Mouse (Mus musculus): ENCODE results near the gene Fezf1. TPM values are rescaled to one million over a fixed set of nuclear protein-coding genes. Genes with fewer than 3 reads are reported as not detected.
A peak's percentile ranks its signal among the peaks of the same experiment; 100 is the strongest.

Gene Fezf1
- not detected for total RNA-seq (2021)

DNA sequence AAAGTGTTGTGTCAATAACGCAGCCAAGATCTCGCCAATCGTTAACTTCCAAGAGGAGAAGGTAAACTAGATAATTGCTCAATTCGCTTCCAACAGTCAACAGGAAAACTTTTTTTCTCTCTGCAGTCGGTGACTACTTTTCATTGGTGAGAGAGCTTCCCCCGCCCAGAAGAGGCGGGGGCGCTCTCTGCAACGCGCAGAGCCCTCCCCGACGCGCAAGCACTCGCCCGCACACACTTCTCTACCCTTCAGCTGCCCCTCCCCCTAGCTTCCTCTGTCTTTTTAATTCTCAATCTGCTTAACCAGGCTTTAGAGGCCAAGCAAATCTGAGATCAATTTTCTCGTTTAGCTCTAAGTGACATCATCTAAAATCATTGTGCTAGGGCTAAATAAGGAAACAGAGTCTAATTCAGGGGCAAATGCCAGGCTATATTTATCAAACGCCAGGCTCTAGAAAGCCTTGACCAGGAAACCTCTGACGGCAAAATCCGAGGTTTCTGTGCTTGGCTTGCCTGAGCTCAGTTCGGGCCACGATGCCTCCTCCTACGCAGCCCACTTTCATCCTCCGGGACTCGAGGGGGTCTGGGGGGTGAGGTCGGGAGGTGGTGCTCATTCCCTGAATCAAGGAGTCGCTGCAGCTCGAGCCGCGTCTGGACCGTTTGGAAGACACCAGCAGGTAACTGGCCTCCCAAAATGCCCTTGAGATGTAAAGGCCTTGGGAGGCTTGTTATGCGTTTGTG is at the start of gene Fezf1:
TSS of gene Fezf1 (minus strand) at position 50 of the 740 bp plus-strand sequence.
- peak in 1 of 2 experiments; percentile 4 for DNase-seq
- intact Hi-C loops (cut with DNase I): no loop called here

DNA sequence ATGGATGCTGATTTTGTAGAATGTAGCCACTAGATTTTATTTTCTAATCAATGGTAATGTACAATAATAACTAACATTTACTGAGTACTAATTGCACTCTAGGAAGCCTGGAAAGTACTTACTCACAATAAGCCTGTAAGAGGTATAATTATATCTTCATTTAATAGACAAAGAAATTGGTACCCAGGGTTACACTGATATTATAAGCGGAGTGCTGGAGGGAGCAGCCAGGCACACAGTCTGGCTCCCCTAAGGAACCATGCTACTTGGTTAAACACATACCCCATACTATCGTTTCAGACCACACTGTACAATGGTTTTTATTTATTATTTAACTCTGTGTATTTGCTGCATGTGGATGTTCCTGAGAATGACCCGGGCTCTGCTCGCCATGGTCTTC is 46.5 kb upstream of the Fezf1 start:
- no peak for DNase-seq
- intact Hi-C loops (cut with DNase I): no loop called here

- no peak for DNase-seq
These were observed 40.6 kb upstream of the Fezf1 start for GRCm38 (mm10) chr6:23288752-23289151.

GRCm38 (mm10) chr6:23281514-23281820 is 33.3 kb upstream of the Fezf1 start:
- no peak for DNase-seq
- intact Hi-C loops (cut with DNase I): no loop called here

More at GRCm38 (mm10) chr6:23288752-23289151, 40.6 kb upstream of the Fezf1 start:
- intact Hi-C loops (cut with DNase I): no loop called here

GRCm38 (mm10) chr6:23280811-23281513 is 32.8 kb upstream of the Fezf1 start:
- DNase-seq: no peak
- intact Hi-C loops (cut with DNase I): no loop called here

DNA sequence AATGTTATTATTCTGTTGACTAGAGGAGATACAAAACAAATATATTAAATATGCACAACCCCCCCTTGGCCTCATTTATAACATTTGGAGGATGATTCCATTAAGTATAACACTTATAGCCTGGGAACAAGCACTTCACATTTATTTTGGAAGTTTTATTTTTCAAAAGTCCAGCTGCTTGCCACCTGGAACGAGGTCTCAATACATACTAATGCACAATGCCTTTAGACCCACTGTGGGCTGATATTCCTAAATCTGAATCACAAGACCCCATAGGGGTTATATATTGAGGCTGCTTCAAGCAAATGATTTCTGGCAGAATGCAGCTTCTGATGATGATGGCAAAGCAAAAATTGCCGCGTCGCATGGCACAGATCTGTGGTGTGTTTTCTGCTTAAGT is 25.3 kb upstream of the Fezf1 start:
- DNase-seq: no peak
- intact Hi-C loops (cut with DNase I): no loop called here

GRCm38 (mm10) chr6:23272979-23273378 is 24.8 kb upstream of the Fezf1 start:
- no peak for DNase-seq
- intact Hi-C loops (cut with DNase I): no loop called here

GRCm38 (mm10) chr6:23272542-23272941 is 24.4 kb upstream of the Fezf1 start:
- intact Hi-C loops (cut with DNase I): no loop called here
- DNase-seq: no peak

DNA sequence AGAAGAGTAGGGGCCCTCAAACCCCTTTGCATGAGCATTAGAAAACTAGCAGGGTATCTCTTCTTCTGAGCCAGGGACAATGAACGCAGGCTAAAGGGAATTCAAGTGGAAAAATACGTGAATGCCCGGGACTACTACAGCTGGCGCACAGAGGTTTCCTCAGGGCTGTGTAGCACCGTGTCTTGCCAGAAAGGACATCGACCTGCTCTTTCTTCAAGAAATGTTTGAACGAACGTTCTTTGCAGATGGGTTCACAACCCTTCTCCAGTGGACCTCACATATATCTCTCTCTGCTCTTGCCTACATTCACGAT is 12.5 kb upstream of the Fezf1 start:
- intact Hi-C loops (cut with DNase I): no loop called here

DNA sequence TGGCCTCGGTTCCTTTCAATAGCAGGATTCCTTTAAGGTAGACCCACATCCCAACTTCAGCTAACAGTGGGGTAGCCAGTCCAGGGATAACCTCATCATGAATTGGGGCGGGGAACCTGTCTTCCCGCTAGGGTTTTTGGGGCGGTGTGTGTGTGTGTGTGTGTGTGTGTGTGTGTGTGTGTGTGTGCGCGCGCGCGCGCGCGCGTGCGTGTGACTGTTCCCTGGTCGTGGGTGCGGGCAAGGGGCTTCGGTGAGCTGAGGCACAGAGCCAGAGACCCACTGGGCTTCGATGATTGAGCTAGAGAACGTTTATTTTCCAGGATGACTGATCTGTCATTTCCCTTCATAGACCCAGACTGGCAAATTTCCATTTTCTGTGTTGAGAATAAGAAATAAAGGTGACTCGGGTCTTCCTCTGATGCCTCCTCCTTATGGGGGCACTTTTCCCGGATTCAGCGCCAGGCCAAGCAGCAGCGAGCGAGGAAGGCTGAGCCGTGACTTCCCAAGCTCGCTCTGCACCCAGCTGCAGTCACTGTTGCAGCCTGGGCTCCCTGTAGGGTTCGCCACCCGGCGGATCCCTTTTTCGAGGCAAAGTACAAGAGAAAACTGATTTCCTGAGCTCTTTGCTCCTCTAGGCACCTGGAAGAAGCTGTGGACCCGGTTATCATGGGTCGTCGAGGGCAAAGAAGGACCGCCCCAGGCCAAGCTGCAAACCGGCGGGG is 12.0 kb upstream of the Fezf1 start:
- DNase-seq: no peak
- intact Hi-C loops (cut with DNase I): no loop called here

More for the DNA sequence above, 12.5 kb upstream of the Fezf1 start:
- DNase-seq: no peak

DNA sequence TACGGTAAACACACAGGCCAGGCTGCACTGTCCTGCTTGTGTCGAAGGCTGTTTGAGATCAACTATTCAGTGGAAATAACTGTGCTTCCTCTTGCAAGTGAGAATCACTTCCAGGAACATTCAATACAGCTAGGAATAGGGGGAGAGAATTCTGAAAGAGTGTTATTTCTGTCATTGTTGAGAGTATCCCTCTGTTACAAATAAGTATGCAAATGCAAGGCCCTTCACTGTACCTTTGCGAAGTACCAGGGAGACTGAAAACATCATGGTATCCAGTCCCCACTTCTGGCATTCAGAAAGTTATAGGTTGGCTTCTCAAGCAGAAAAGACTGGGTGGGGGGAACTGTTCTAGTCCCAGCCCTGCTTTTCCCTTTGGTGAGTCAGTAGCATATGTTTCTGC is 9.8 kb upstream of the Fezf1 start:
- DNase-seq: no peak
- intact Hi-C loops (cut with DNase I): no loop called here

DNA sequence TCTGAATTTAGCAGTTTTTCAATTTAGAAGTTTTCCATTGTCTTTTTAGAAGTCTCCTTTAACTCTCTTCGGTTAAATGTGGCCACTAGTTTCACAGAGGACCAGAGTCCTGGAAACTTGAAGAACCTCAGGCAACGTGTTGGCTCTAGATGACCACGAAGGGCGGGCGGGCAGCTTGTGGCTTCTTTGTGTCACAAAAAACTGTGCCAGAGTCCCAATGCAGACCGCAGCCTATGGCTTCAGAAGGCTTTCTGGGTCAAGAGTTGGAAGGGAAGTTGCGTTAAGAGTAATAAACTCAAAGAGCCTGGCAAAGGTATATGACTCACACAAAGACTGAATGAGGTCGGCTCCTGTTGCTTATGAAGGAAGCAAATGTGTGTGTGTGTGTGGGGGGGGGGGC is 7.0 kb upstream of the Fezf1 start:
- intact Hi-C loops (cut with DNase I): no loop called here
- DNase-seq: no peak

GRCm38 (mm10) chr6:23254644-23255043 is 6.5 kb upstream of the Fezf1 start:
- no peak for DNase-seq
- intact Hi-C loops (cut with DNase I): no loop called here

- peak in 1 of 2 experiments; percentile 16 for DNase-seq
- intact Hi-C loops (cut with DNase I): no loop called here
These were observed 5.5 kb upstream of the Fezf1 start for GRCm38 (mm10) chr6:23253353-23254311.

DNA sequence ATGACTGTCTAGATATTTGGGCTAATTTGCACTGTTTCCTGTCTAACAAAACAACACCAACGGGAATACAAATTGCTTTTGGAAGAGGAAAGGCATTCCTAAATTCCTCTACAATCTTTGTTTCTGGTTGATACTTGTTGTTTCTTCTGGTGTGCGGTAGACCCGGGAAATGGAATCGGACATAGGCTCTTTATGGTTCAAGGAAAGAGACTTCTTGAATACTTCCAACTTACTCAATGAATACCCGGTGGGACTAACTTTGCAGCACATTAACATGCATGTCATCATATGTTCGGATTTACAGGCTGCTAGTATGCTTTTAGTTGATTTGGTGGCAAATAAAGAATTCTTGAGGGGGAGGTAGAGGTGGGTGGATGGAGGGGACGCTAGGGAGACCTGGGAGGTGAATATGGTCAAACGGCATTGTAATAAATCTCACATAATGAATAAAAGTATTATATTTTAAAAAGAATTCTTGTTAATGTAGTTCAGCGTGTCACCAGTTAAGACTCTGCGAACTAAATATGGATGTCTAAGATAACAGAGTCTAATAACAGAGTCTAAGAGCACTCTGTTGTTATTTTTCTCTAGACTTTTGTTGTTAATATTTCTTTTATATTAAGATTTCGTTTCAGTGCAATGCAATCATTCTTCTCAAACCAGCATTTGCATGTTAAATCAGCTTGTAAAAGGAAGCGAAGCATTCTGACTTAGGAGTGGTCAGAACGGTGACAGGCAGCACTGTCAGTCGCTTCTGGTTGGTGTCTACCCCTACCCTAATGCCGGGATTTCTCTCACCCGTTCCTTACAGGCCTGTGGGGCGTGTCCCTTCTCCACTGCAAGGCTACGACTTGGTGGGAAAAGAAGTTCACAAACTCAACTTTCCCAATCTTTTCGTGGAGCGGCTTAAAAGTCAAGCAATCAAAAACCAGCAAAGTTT is 4.3 kb upstream of the Fezf1 start:
- peak in 1 of 2 experiments; percentile 34 for DNase-seq
- intact Hi-C loops (cut with DNase I): no loop called here

- peak in 1 of 2 experiments; percentile 5 for DNase-seq
- intact Hi-C loops (cut with DNase I): no loop called here
These were observed 3.3 kb upstream of the Fezf1 start for GRCm38 (mm10) chr6:23251431-23251830.

- DNase-seq: peak in 1 of 2 experiments; percentile 11
These were observed 2.3 kb upstream of the Fezf1 start for GRCm38 (mm10) chr6:23250288-23250955.

GRCm38 (mm10) chr6:23249616-23250287 is 1.6 kb upstream of the Fezf1 start:
- peak in 1 of 2 experiments; percentile 11 for DNase-seq
- intact Hi-C loops (cut with DNase I): no loop called here

More at GRCm38 (mm10) chr6:23250288-23250955, 2.3 kb upstream of the Fezf1 start:
- intact Hi-C loops (cut with DNase I): no loop called here

DNA sequence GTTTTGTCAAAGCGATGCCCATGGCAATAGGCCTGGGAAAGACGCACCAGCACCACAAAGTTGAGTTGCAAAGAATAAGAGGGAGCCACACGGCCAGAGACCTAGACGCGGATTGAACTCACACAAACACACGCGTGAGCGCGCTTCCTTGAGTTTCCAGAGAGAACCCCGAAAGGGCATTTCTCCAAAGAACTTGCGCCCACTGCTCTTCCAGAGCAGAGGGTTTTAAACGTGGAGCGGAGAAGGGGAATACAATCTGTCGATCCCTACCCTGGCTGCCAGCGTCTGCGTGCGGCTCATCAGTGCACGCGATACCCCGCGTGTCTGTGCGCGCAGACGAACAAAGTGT is 865 bp upstream of the Fezf1 start:
- DNase-seq: no peak
- intact Hi-C loops (cut with DNase I): no loop called here
